Mouse (Mus musculus) hindlimb bud, embryonic 11.5 days (tissue): ENCODE measurements around the gene Cdh12.
A peak's percentile ranks its signal among the peaks of the same experiment; 100 is the strongest.
"Not testable (repeated sequence)": the region's sequence is repeated elsewhere in the genome, so short reads cannot be mapped to it uniquely, and the experiment has no call there.

ENCODE experiments used
- DNase-seq: peaks from one replicate; pipeline ENCODE4 v3.0.0-alpha.2; 2012; ENCODE audit warnings: low read depth, low spot score; ENCODE audit errors: extremely low spot score

The Cdh12 gene

DNA sequence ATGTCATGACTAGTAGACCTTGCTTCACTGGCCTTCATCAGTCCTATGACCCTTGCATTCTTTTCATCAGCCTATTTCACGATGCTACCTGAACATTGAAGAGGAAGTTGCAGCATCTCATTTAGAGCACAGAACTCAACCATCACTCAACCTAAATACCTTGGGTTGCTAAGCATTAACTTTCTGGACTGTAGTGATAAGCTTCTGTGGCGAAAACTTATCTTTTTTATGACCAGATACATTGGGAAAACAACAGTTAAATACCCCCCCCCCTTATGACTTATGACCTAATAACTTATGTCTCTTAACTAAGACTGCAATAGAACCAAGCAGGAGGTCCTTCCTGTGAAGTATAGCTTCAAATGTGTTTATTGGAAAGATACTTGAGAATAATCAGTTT, 620.2 kb downstream of the Cdh12 start:
- no peak for DNase-seq

DNA sequence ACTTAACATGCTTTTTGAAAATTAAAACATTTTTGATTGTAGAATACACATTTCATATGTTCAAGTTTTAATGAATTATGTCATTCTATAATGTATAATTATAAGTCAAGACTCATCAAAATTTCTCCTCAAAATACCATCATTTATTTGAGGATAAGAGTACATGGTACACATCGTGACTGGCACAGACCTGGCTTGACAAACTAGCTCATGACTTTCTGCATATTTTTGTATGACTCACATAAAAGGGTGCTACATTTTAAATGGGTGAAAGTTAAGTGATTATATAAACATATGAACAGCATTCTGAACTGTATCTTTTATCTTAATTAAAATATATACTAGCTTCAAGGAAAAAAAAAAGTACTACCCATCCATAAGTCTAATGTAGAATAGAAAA, 643.8 kb downstream of the Cdh12 start:
- DNase-seq = no peak

DNA sequence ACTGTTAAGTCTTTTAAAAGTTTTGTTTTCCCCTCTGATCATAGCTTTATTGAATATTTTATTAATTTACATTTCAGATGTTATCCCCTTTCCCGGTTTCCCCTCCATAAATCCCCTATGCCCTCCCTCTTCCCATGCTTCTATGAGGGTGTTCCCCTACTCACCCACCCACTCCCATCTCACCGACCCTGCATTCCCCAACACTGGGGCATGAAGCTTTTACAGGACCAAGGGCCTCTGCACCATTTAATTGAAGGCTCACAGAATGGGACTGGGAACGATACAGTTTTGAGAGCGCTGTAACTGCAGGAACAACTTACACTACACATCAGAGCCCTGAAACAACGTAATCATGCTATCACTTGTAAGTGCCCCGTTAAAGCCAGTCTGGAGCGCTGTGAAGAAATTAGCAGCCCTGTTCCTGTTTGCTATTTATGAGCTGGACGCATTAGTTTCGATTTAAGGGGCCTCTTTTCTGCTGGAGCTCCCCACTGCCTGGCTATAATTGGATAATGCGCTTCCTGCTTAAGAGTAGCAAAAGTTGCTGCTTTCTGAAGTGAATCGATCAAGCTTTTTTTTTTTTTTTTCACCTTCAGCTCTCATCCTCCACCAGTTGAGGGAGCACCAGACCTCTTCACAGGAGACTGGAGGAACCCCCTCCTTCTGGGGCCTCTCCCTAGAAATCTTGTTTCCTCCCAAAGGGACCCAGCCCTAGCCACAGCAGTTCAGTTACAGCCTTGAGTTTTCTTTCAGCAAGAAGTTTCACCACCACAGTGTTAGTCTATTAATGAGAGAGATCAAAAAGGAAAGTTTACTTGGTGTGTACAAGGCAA, 660.2 kb downstream of the Cdh12 start:
- DNase-seq = peak; percentile 30

DNA sequence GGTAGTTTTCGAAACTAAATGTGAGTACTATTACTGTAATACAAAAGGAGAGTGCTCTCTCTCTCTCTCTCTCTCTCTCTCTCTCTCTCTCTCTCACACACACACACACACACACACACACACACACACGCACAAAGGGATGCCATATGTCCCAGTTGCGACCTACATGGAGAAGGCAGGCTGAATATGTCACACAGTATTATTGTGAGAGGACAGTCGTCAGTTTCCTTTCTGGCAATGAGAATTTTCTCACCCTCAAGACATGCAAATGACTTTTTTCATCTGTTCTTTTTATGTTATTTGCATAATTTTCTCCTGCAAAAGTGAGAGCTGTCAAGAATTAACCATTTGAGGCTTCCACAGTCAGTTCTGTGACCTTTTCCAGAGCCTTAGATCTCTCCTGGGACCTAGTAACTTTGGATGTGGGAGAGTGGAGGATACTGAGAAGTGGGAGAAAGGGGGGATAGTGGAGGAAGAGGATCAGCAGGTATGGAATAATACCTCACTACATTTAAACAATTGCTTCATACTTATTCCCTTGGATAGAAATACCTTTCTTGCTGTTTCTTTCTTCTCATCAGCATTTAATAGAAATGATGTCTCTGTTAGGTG, 660.9 kb downstream of the Cdh12 start:
- DNase-seq = no peak

DNA sequence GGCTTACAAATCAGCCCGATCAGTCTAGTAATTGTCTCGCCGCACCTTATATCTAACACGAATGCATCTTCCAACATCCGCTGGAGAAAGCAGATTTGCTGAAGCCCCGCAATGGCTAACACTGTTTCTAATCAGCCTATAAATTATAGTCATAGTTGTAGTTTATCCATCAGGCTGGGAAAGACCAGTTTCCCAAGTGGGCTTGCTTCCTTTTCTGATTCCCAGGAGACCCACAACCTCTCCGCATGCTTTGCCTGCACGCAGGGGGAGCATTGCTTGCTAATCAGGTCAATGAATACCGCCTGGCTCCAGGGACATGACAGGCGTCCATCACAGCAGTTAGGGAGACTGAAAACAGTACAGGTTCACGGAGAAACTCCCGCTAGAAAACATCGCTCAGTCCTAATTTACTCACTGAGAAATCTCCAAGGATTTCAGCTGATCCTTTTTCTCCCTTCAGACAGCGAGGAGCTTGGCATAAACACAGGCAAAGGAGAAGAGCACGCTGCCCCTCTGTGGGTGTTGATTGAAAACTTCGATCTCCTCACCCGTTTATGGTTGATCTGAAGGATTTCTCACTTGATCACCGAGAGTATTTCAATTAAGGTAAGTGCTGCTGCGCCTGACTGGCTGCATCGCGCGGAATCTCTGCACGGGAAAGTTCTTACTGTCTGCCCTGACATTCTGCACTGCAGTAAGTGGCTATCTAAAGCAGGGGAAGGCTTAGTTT, 662.0 kb downstream of the Cdh12 start:
- DNase-seq = peak; percentile 12

DNA sequence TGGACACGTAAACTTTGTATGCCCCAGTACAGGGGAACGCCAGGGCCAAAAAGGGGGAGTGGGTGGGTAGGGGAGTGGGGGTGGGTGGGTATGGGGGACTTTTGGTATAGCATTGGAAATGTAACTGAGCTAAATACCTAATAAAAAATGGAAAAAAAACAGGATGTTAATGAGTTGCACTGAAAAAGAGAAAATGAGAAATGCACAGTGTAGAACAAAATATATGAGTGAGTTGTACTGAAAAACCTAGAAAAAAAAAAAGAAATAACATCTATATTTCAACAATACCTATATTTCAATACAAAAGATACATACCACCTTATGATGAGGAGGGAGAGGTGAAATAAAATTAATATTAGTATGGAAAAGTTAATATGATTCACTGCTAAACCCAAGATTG, 665.7 kb downstream of the Cdh12 start:
- peak; percentile 14 for DNase-seq

- no peak for DNase-seq
Measured at GRCm38 (mm10) chr15:21130660-21131059, 681.6 kb downstream of the Cdh12 start.

DNA sequence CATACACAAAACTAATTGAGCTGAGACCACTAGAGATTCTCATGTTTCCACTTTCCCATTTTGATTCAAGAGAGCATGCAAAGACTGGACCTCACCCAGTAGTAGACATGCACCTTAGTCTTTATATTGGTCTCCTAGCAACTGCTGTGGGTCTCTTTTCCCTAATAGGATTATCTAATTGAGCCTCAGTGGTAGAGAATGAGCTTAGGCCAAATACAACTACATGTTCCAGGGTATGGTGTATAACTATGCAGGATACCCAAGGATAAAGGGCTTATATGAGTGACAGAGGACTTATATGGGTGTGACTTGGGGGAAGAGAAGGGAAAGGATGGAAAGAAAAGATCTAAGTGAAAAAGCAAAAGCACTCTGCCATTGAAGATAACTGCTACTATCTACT, 683.9 kb downstream of the Cdh12 start:
- DNase-seq = no peak

- DNase-seq = no peak
Measured at GRCm38 (mm10) chr15:21146896-21147295, 697.8 kb downstream of the Cdh12 start.

DNA sequence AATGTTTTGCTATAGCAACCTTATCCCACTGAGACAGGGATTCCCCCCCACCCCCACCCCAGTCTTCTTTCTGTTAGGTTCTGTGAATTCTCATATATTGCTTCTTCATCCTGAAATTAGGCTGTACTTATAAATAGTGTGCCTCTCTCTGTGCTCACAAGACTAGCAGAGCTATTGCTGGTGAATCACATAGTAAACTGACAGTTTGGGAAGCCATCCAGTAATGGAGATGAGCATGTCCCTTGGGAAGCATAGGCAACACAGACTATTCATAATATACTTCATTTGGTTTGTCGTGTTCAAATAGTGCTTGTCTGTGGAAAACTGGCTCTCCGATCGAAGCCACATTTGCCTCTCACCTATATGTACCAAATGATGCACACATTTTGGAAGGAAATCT, 704.5 kb downstream of the Cdh12 start:
- DNase-seq = no peak

- no peak for DNase-seq
Measured at GRCm38 (mm10) chr15:21179727-21180126, 730.7 kb downstream of the Cdh12 start.

GRCm38 (mm10) chr15:21180191-21180590, 731.1 kb downstream of the Cdh12 start:
- DNase-seq = no peak

- DNase-seq = no peak
Measured at GRCm38 (mm10) chr15:21185799-21186198, 736.7 kb downstream of the Cdh12 start.

DNA sequence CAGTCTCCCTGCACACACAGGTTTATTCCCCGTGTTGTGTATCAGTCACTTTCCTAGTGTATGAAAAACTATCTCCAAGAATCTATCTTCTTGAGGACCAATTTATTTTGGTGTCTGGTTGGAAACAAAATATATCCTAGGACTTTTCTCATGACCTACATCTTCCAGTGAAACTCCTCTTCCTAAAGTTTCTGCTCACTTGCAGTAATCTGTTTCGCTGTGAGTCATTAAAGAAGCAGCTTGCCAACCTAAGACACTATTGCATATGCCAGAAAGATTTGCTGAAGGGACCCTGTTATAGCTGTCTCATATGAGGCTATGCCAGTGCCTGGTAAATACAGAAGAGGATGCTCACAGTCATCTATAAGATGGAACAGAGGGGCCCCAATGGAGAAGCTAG, 761.0 kb downstream of the Cdh12 start:
- not testable (repeated sequence) for DNase-seq

DNA sequence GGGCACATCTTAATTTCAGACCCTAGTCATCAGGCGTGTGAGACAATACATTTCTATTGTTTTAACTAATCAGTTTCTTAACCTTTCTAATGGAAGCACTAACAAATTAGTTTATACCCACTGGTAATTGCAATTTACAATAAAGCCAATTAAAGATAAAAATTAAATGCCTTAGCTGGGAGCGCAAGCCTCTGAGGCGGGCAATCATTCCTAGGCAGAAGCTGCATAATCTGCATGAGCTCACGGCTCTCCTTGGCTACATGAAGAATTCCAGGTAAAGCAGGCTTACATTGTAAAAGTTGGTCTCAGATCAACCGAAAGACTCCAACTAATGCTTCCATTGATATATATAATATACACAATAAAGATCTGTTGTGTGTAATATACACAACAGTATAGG, 773.9 kb downstream of the Cdh12 start:
- DNase-seq = no peak

GRCm38 (mm10) chr15:21261318-21261717, 812.3 kb downstream of the Cdh12 start:
- no peak for DNase-seq

DNA sequence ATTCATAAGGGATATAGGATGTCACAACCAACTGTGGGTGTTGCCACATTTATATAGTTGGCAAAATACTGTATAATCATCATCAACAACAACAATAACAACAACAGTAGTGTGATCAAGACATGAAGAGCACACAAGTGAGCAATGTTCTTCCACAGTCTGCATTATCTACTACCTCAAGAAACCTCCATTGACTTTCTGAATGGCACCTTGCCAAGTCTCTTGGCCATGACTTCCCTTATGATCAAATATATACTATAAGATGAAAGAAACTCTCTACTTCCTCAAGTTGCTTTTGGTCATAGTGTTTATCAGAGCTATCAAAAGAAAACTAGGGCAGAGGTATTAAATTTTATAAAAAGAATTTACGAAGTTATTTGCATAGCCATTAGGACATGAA, 820.8 kb downstream of the Cdh12 start:
- DNase-seq = no peak

- no peak for DNase-seq
Measured at GRCm38 (mm10) chr15:21297051-21297450, 848.0 kb downstream of the Cdh12 start.

GRCm38 (mm10) chr15:21315457-21315856, 866.4 kb downstream of the Cdh12 start:
- no peak for DNase-seq

DNA sequence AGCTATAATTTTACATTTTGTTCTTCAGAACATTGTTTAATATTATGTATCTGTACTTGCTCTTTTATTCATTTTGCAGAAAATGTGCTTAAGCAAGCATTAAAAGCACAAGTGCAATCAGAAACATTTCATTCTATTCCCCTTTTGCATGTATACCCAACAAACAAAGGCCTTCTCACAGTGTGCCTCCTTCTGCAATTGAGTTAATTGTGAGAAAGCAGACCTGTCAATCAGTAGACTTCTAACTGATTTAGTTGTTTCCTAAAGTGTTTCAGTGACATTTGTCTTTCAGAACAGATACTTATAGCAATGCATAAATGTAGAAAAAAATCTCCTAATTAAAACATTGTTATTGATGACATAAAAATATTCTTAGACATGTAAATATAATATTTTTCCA, 894.8 kb downstream of the Cdh12 start:
- no peak for DNase-seq

GRCm38 (mm10) chr15:21344323-21344722, 895.3 kb downstream of the Cdh12 start:
- DNase-seq = no peak

GRCm38 (mm10) chr15:21344749-21345148, 895.7 kb downstream of the Cdh12 start:
- DNase-seq = no peak
